Mouse (Mus musculus) C3H10T1/2 (cell line): ENCODE measurements around the gene Heg1. TPM values are rescaled to one million over a fixed set of nuclear protein-coding genes. Genes with fewer than 3 reads are reported as not detected.

ENCODE experiments used
- polyA plus RNA-seq, 2 experiments: library from polyadenylated mRNA; unstranded; fragments of >200 nt; fragmentation: generic; extraction: Trizol; gene quantifications; one replicate each; pipeline ENCODE4 v1.2.1; 2012; ENCODE audit warnings: missing spikeins in 2 of 2

Heg1 gene
- polyA plus RNA-seq, result 10 to 100 TPM in 1 of 2 experiments, under 1 TPM in 1; 0.96 to 14.8 TPM

DNA sequence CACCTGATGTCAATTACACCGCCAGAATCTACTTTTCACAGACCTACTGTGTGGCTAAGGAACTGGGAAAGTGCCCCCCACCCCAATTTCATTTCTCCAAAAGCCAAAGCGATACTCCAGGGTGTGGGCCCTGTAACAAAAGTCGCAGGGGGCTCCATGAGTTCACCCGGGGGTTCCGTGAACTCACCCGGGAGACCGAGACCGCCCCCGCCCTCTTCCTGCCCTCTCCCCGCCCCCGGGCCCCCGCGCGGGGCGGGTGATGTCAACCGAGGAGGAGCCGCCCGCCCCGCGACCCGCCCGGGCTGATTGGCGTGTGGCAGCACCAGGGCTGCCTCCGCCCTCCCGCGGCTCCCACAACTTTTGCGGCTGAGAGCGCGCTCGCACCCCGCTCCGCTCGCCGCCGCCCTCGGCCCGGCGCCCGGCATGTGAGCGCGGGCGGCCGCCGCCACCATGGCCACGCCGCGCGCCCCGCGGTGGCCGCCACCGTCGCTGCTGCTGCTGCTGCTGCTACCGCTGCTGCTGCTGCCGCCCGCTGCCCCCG, at the start of gene Heg1:
Heg1 (plus strand) TSS at position 209 of the 541 bp plus-strand sequence.

DNA sequence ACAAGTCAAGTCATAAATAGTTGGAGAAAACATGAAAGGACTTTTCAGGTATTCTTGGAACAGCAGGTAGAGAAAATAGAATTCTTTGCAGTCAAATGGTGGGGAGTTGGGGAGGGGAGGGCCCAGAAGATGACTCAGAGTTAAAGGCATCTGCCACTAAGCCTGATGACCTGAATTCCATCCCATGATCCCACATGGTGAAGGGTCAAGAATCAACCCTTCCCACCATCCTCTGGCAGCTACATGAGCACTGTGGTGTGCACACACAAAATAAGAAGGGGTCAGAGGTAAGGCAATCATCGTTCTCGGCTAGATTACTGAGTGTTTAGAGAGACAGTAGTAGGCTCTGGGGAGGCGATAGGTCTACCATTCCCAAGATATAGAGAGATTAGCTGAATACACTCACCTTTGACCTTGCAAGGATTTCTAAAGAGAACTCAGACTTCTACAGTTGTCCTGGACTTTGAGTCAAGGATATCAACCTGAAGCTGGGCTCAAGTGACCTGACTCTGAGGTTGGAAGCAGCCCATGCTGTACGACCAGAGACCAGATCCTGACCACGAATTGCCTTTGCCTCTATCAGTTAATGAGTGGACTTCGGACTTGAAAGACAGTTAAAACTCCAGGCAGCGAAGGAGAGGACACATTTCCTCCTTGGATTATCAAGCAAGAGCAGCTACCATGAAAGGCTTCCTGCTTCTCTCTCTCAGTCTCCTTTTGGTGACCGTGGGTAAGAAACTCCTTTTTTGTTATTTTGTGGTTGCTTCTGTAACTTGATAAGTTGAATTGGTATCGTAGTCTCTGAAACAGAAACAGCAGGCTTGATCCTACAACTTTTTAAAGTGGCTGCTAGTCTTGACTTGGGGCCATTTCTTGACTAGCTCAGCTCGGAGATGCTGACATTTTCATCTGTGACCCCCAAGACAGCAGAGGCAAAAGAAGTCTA, 109.9 kb downstream of the Heg1 start, which contains the start of gene Muc13:
Muc13 (plus strand) TSS at position 192 of the 946 bp plus-strand sequence.

Other genes starting within 250 kb of the Heg1 start
- gene Slc12a8, start 167.0 kb upstream of the Heg1 start, polyA plus RNA-seq, result under 1 TPM; 0.09 to 0.14 TPM
- under 1 TPM in 1 of 2 experiments, not detected in 1; 0.05 TPM for gene Muc13, start 109.7 kb downstream of the Heg1 start, polyA plus RNA-seq
- gene Itgb5, start 145.3 kb downstream of the Heg1 start, polyA plus RNA-seq, result 100 to 1,000 TPM in 1 of 2 experiments, 10 to 100 TPM in 1; 81.9 to 223 TPM